Mouse (Mus musculus) liver, adult 10 weeks (tissue): ENCODE data around the gene Bcl2l1. TPM values are rescaled to one million over a fixed set of nuclear protein-coding genes. Genes with fewer than 3 reads are reported as not detected.

ENCODE experiments used
- polyA plus RNA-seq: library from polyadenylated mRNA; stranded (reverse); fragments of 350-450 nt; fragmentation: Illumina TruSeq; extraction: RNeasy Lipid Tissue Mini Kit (QIAGEN cat#74804); gene quantifications from one replicate; pipeline ENCODE4 v1.2.3, GENCODE M21; 2014; ENCODE audit warnings: low read depth, low replicate concordance

The Bcl2l1 gene
- 12.8 TPM for polyA plus RNA-seq

DNA sequence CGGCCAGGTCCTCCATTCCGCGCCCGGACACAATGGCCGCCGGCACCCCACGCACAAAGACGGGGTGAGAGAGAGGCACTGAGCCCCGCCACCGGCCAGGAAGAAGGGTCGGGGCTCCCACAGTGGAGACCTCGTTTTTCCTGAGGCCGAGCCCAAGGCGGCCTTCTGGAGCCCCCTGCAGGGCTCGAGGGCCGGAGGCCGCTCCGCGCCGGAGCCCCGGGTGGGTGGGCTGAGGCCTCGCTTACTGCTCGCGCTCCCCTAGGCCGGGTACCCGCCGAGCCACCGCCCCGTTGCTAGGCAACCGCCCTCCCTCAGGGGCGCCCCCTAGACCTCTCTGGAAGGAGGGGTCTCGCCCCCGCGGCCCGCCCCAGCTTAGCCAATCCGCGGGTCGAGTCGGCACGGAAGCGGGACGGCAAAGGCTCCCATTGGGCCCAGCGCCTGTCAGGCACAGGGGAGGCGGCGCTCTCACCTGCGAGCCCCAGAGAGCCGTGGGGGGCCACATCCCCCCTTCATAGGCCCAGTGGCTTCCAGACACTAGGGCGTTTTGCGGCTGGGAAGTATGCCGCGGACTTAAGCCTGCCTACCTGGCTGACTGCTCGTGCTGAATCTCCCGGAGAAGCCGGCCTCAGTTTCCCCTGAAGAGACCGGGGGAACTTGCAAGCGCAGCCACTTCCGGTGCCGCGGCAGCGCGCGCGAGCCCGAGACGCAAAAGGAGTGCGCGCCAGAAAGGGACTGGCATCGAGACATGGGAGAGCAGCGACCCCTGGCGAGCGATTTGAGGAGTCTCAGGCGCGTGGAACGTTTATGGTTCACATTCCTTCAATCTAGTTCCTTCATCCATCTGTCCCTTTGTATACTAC, at the start of gene Bcl2l1:
Gene Bcl2l1 (minus strand): TSS at position 710 of the 860 bp plus-strand sequence.

GRCm38 (mm10) chr2:152847815-152848302, 16.3 kb upstream of the Bcl2l1 start, which contains the start of gene Tpx2:
Gene Tpx2, plus strand, starts transcription at chr2:152847964.

DNA sequence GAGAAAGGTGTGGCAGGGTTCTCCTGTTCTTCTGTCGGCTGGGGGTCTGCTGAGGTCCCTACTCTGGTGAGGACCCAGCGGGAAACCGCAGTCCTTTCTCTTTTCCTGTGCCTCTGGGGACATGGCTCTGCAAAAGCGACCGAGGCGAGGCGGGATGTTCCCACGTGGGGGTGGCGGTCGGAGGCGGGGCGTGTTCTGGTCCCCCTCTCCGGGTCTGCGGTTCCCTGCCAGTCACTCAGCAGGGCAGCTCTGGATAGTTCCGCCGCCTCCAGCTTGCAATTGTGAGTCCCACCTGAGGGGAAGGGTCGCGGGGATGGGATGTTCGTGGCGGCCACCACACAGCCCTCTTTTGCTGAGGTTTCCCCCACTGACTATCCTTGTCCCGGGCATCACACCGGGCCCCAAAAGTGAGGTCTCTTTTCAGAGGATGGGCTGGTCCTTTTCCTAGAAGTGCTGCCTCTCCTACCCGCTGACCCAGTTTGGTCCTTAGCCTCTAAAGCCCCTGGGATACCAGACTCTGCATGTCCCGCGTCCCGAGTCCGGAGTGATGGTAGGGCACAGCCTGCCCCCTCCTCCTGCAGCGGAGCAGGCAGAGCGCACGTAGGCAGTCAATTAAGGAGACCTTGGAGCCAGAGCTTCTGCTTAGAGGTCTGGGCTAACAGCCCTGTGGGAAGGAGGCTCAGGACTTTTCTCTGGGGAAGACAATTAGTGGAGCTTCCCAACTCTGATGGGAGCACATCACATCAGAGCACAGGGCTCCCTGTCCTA, 77.4 kb downstream of the Bcl2l1 start, which contains the start of gene Cox4i2:
Gene Cox4i2 (plus strand): TSS at position 230 of the 768 bp plus-strand sequence.

GRCm38 (mm10) chr2:152736090-152736601, 95.4 kb downstream of the Bcl2l1 start, which contains the start of gene Id1:
Gene Id1, plus strand, starts transcription at chr2:152736251.

Other genes starting within 250 kb of the Bcl2l1 start
- not detected for gene Defb45, start 232.3 kb downstream of the Bcl2l1 start, polyA plus RNA-seq
- not detected for gene Defb36, start 227.4 kb downstream of the Bcl2l1 start, polyA plus RNA-seq
- gene Defb25, start 208.7 kb downstream of the Bcl2l1 start, polyA plus RNA-seq: not detected
- not detected for gene Rem1, start 204.8 kb downstream of the Bcl2l1 start, polyA plus RNA-seq
- 35.5 TPM for gene H13, start 162.3 kb downstream of the Bcl2l1 start, polyA plus RNA-seq
- gene Mcts2, start 144.7 kb downstream of the Bcl2l1 start, polyA plus RNA-seq: 6.6 TPM
- 8.1 TPM for gene Id1, start 95.5 kb downstream of the Bcl2l1 start, polyA plus RNA-seq
- gene Cox4i2, start 77.6 kb downstream of the Bcl2l1 start, polyA plus RNA-seq: not detected
- 0.37 TPM for gene Tpx2, start 16.2 kb upstream of the Bcl2l1 start, polyA plus RNA-seq
- not detected for gene Mylk2, start 79.6 kb upstream of the Bcl2l1 start, polyA plus RNA-seq
- gene Foxs1, start 101.5 kb upstream of the Bcl2l1 start, polyA plus RNA-seq: not detected
- gene Dusp15, start 120.0 kb upstream of the Bcl2l1 start, polyA plus RNA-seq: not detected
- not detected for gene Ttll9, start 130.8 kb upstream of the Bcl2l1 start, polyA plus RNA-seq
- 26.6 TPM for gene Pdrg1, start 183.7 kb upstream of the Bcl2l1 start, polyA plus RNA-seq
- not detected for gene Xkr7, start 200.1 kb upstream of the Bcl2l1 start, polyA plus RNA-seq
- gene Ccm2l, start 234.2 kb upstream of the Bcl2l1 start, polyA plus RNA-seq: 1.2 TPM